Mouse (Mus musculus) hindbrain, embryonic 11.5 days (tissue): ENCODE measurements around the gene Krt83. TPM values are rescaled to one million over a fixed set of nuclear protein-coding genes. Genes with fewer than 3 reads are reported as not detected.

Source experiments
- ATAC-seq: fragments of 200-750 bp; cut with Nextera tagmentation; 2 replicates; pipeline ENCODE4 v1.8.0; 2017; ENCODE audit warnings: mild to moderate bottlenecking, moderate TSS enrichment, moderate library complexity; ENCODE audit not compliant: low FRiP score
- DNase-seq: peaks from one replicate; pipeline ENCODE4 v3.0.0-alpha.2; 2015; ENCODE audit warnings: low spot score
- H3K27ac ChIP-seq: fragments of 300-500 bp; sonication (generic); 2 replicates; pipeline ENCODE4 v1.5.1; 2014; ENCODE audit warnings: mild to moderate bottlenecking, low read depth, low read length
- H3K27me3 ChIP-seq: fragments of 300-500 bp; sonication (generic); 2 replicates; pipeline ENCODE4 v1.6.1; 2014; ENCODE audit warnings: mild to moderate bottlenecking, low read length, moderate library complexity, mixed read lengths; ENCODE audit not compliant: control insufficient read depth, insufficient read depth
- H3K36me3 ChIP-seq: fragments of 300-500 bp; sonication (generic); 2 replicates; pipeline ENCODE4 v1.6.1; 2014; ENCODE audit warnings: mild to moderate bottlenecking, low read length, moderate library complexity, mixed read lengths; ENCODE audit not compliant: control insufficient read depth, insufficient read depth
- H3K4me1 ChIP-seq: fragments of 300-500 bp; sonication (generic); replicated peaks from 2 replicates; pipeline ENCODE4 v1.6.1; 2014; ENCODE audit warnings: low read length, mixed read lengths; ENCODE audit not compliant: control insufficient read depth, insufficient read depth
- H3K4me2 ChIP-seq: fragments of 300-500 bp; sonication (generic); replicated peaks from 2 replicates; pipeline ENCODE4 v1.6.1; 2014; ENCODE audit warnings: mild to moderate bottlenecking, low read depth, low read length
- H3K4me3 ChIP-seq: fragments of 300-500 bp; sonication (generic); 2 replicates; pipeline ENCODE4 v1.5.1; 2014; ENCODE audit warnings: low read depth, low read length
- H3K9ac ChIP-seq: fragments of 300-500 bp; sonication (generic); 2 replicates; pipeline ENCODE4 v1.6.1; 2014; ENCODE audit warnings: low read depth, low read length
- H3K9me3 ChIP-seq: fragments of 300-500 bp; sonication (generic); 2 replicates; pipeline ENCODE4 v1.6.1; 2016; ENCODE audit warnings: low read length; ENCODE audit not compliant: control insufficient read depth
- WGBS: fragments of 180-500 bp; shearing (Covaris S2); extraction: QIAGEN DNeasy Blood & Tissue Kit; methylation state at CpG from one replicate; pipeline ENCODE4 v1.1.7; 2014; 5-methylcytosine and 5-hydroxymethylcytosine counted together
- polyA plus RNA-seq: library from polyadenylated mRNA; unstranded; fragments of >200 nt; fragmentation: Nextera tagmentation; extraction: Ambion mirVana; gene quantifications from 2 replicates; pipeline ENCODE4 v1.2.1, GENCODE M21; 2014

Gene Krt83
- polyA plus RNA-seq, 1 experiment from 2014 or later: not detected

GRCm38 (mm10) chr15:101483646-101484045 is 7.7 kb downstream of the Krt83 start:
- WGBS: 88% methylated on average over 1 of the region's 1 CpGs

DNA sequence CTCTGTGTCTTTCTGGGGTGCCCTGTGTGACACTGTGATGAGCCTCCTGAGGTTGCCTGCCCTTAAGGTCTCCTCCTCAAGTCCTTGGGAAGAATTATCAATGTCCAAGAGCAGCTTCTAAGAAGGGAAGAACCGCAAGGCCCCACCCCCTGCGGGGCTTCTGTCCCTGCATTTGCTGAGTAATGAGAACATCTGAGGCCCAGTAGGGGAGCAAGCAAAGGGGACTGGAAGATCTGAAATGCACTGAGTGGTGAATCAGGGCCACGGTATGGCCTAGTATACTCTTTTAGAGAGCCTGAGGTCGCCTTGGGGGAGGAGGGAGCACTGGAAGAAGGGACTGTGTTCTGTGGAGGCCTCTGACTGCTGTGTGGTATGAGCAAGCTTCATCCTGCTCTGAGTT is 9.3 kb downstream of the Krt83 start:
- H3K9ac ChIP-seq: no peak overlapping the region
- no peak overlapping the region for H3K27ac ChIP-seq

More at GRCm38 (mm10) chr15:101483646-101484045, 7.7 kb downstream of the Krt83 start:
- no peak overlapping the region for H3K27ac ChIP-seq
- H3K4me2 ChIP-seq: no peak overlapping the region
- H3K4me3 ChIP-seq: no peak overlapping the region
- DNase-seq (no peak), ATAC-seq (no peak)
- H3K9me3 ChIP-seq: no peaks in the 10 kb centered on the region
- no peak overlapping the region for H3K9ac ChIP-seq
- H3K36me3 ChIP-seq: no peaks in the 10 kb centered on the region
- H3K27me3 ChIP-seq: peaks cover 3% of the 10 kb centered on the region; the same call in 1 of the 2 replicates
- peaks cover 7% of the 10 kb centered on the region for H3K4me1 ChIP-seq

GRCm38 (mm10) chr15:101479666-101480060 is 11.6 kb downstream of the Krt83 start:
- WGBS: 31% methylated on average over 11 of the region's 11 CpGs
- no peaks in the 10 kb centered on the region for H3K36me3 ChIP-seq
- no peaks in the 10 kb centered on the region for H3K9me3 ChIP-seq
- peaks cover 4% of the 10 kb centered on the region; the same call in 1 of the 2 replicates for H3K27me3 ChIP-seq
- no peak overlapping the region for H3K27ac ChIP-seq
- peak overlapping the region; percentile 67 for H3K4me2 ChIP-seq
- H3K9ac ChIP-seq: peak overlapping the region; percentile 50; the same call in 1 of the 2 replicates
- H3K4me3 ChIP-seq: peak overlapping the region; percentile 24
- ATAC-seq (no peak), DNase-seq (peak; percentile 49)
- H3K4me1 ChIP-seq: peaks cover 7% of the 10 kb centered on the region

More for the DNA sequence above, 9.3 kb downstream of the Krt83 start:
- H3K27me3 ChIP-seq: peaks cover 4% of the 10 kb centered on the region; the same call in 1 of the 2 replicates
- H3K4me3 ChIP-seq: no peak overlapping the region
- no peak overlapping the region for H3K4me2 ChIP-seq
- no peaks in the 10 kb centered on the region for H3K9me3 ChIP-seq
- no peak for DNase-seq
- H3K36me3 ChIP-seq: no peaks in the 10 kb centered on the region
- WGBS: 35% methylated on average over 4 of the region's 4 CpGs
- no peak for ATAC-seq
- H3K4me1 ChIP-seq: peaks cover 7% of the 10 kb centered on the region

- Histone ChIP-seq H3K9ac (peak overlapping the region; percentile 50; the same call in 1 of the 2 replicates), H3K4me2 (peak overlapping the region; percentile 67), H3K27ac (no peak overlapping the region), H3K36me3 (no peaks in the 10 kb centered on the region), H3K27me3 (peaks cover 4% of the 10 kb centered on the region; the same call in 1 of the 2 replicates), H3K9me3 (no peaks in the 10 kb centered on the region), H3K4me1 (peaks cover 7% of the 10 kb centered on the region), H3K4me3 (peak overlapping the region; percentile 24)
- DNase-seq (peak; percentile 74), ATAC-seq (no peak)
- WGBS: 13% methylated on average over 31 of the region's 31 CpGs
These were observed 12.2 kb downstream of the Krt83 start for GRCm38 (mm10) chr15:101479007-101479665.

GRCm38 (mm10) chr15:101472952-101473528 is 18.3 kb downstream of the Krt83 start, which contains the start of gene Krt86:
Gene Krt86, plus strand, starts transcription at chr15:101473478.
- no peak within 1 kb of the TSS for H3K9ac ChIP-seq
- H3K27ac ChIP-seq: no peak within 1 kb of the TSS
- WGBS: 39% methylated on average over 10 of the region's 10 CpGs
- DNase-seq: peak; percentile 56
- no peaks in the 10 kb centered on the region for H3K9me3 ChIP-seq
- H3K4me1 ChIP-seq: no peaks in the 10 kb centered on the region
- no peak within 1 kb of the TSS for H3K4me2 ChIP-seq
- ATAC-seq: no peak
- no peaks in the 10 kb centered on the region for H3K27me3 ChIP-seq
- H3K4me3 ChIP-seq: no peak within 1 kb of the TSS
- no peaks in the 10 kb centered on the region for H3K36me3 ChIP-seq

GRCm38 (mm10) chr15:101469093-101469492 is 22.2 kb downstream of the Krt83 start:
- ATAC-seq (no peak), DNase-seq (no peak)
- no peak overlapping the region for H3K4me3 ChIP-seq
- no peaks in the 10 kb centered on the region for H3K4me1 ChIP-seq
- H3K27me3 ChIP-seq: no peaks in the 10 kb centered on the region
- WGBS: 93% methylated on average over 4 of the region's 4 CpGs
- no peaks in the 10 kb centered on the region for H3K36me3 ChIP-seq
- no peaks in the 10 kb centered on the region for H3K9me3 ChIP-seq
- no peak overlapping the region for H3K27ac ChIP-seq
- no peak overlapping the region for H3K9ac ChIP-seq
- H3K4me2 ChIP-seq: no peak overlapping the region

DNA sequence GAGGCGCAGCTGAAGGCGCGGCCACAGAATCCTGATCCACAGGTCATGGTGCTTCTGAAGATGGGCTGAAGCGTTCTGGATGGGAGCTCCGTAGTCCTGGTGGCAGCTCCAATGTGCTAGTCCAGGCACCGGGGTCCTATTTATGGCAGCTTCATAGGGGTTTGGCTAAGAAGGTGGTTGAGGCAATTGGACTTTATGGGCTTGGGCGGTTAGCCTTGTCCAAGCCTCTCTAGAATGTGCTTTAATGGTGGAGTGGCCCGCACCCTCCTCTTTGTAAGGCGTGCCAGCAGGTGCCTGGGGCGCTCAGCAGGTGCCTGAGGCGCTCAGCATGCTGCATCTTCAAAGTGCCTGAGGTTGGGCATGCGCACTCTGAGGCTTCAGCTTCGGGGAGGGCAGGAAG is 27.7 kb downstream of the Krt83 start, which contains the start of gene Krt81:
Gene Krt81 (minus strand): TSS at position 101 of the 400 bp plus-strand sequence.
- Histone ChIP-seq H3K4me1 (no peaks in the 10 kb centered on the region), H3K4me2 (no peak within 1 kb of the TSS), H3K27ac (no peak within 1 kb of the TSS), H3K27me3 (no peaks in the 10 kb centered on the region), H3K9ac (no peak within 1 kb of the TSS), H3K4me3 (no peak within 1 kb of the TSS), H3K9me3 (no peaks in the 10 kb centered on the region), H3K36me3 (no peaks in the 10 kb centered on the region)
- ATAC-seq (no peak), DNase-seq (no peak)
- 83% methylated on average over 13 of the region's 13 CpGs for WGBS

DNA sequence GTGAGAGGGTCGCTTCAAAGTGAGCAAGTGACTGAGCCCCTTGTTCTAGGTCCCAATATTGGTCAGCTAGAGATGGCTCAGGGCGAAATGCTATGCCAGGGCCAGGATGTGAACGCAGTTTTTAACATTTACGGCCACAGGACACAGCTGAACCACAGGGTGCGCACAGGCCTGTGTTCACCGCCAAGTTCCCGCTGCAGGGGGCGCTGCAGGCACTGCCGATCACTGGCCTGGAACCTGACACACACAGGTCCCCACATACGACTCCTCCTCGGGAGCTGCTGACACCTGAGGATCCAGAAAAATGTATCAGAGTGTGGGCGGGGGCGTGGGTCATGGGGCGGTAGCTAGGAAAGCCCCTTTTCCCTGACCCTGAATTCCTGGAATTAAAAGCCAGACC is 32.0 kb downstream of the Krt83 start:
- no peak overlapping the region for H3K9ac ChIP-seq
- no peak for ATAC-seq
- H3K9me3 ChIP-seq: no peaks in the 10 kb centered on the region; the same call in 1 of the 2 replicates
- no peaks in the 10 kb centered on the region for H3K27me3 ChIP-seq
- no peak overlapping the region for H3K4me3 ChIP-seq
- no peak overlapping the region for H3K4me2 ChIP-seq
- H3K27ac ChIP-seq: no peak overlapping the region
- H3K4me1 ChIP-seq: 0 out of 2 replicates have a peak, but pooled peaks cover 3% of the 10 kb centered on the region
- no peaks in the 10 kb centered on the region for H3K36me3 ChIP-seq
- DNase-seq: no peak
- 79% methylated on average over 14 of the region's 14 CpGs for WGBS
